Mouse (Mus musculus) heart, adult 10 weeks (tissue): ENCODE data around the gene Hcfc1. TPM values are rescaled to one million over a fixed set of nuclear protein-coding genes. Genes with fewer than 3 reads are reported as not detected.

Experiments used
- polyA plus RNA-seq: library from polyadenylated mRNA; stranded (reverse); fragments of 350-450 nt; fragmentation: Illumina TruSeq; extraction: RNeasy Lipid Tissue Mini Kit (QIAGEN cat#74804); gene quantifications from one replicate; pipeline ENCODE4 v1.2.3, GENCODE M21; 2014; ENCODE audit warnings: low read depth, low replicate concordance

Hcfc1 gene
- 32.9 TPM for polyA plus RNA-seq

DNA sequence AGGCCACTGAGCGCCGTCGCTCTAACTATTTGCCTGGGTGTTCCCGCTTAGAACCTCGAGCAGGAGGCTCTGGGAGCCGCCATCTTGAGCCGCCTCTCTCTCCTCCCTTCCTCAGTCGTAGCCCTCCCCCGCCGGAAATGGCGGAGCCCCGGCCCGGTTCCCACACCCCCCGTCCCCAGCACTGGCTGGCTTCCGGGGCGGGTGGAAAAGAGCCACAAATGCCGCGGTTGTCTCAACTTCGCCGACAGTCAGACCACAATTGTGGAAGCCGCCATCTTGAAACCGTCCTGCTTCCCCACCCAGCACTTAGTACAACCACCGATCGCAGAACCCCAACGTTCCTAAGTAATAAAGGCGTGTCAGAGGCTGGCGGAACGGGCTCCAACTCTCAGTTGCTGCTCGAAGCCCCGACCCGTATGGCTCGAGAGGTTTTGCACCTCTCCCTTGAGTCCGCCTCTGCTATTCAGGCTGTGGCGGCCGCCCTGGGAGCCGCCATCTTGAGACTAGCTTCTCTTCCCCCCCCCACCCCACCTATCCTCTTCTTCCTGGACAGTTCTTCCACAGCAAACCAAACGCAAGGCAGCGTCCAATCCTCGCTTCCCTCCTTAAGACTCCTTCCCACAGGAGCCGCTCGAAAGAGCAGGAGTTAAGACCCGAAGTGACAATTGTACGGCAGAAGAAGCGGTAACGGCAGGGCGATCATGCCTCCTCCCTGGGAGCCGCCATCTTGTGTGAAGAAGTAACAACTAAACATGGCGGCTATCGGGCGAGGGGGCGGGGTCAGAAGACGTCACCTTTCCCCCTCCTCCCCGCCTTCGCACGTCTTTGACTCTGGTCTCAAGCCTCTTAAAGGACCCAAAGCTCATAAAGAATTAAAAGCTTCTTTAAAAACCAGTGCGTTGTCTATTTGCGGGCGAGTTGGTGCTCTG lies at the start of gene Hcfc1:
Hcfc1 (minus strand) TSS at position 110 of the 929 bp plus-strand sequence.

DNA sequence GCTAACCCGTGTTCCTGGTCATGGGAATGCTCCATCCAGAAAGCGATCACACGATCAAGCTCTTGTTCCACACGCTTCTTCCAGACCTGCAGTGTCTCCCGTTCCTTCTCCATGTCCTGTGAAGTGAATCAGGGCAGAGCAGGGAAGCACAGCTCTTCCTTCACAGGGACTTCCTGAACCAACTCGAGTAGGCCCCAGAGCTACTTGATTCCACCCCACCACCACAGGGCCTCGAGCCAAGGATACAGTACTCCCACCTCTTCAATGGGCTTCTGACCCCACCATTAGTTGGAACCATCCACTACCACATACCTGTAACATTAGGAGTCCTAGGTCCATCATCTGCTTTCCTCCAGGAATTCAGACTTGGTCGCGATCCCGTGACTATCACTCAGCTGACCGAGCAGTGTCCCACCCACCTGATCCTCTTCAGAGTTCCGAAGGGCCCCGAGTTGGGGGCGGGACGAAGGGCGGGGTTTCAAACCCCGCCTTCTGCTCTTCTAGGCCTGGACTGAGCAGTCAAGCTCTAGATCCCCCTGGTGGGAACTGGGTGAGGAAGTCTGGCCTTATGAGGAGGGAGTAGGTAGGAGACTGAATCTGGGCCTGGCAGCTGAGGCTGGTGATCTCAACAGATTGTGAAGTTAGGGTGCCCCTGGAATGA lies 35.6 kb downstream of the Hcfc1 start, which contains the start of gene Renbp:
Renbp (minus strand) TSS at position 449 of the 661 bp plus-strand sequence.

DNA sequence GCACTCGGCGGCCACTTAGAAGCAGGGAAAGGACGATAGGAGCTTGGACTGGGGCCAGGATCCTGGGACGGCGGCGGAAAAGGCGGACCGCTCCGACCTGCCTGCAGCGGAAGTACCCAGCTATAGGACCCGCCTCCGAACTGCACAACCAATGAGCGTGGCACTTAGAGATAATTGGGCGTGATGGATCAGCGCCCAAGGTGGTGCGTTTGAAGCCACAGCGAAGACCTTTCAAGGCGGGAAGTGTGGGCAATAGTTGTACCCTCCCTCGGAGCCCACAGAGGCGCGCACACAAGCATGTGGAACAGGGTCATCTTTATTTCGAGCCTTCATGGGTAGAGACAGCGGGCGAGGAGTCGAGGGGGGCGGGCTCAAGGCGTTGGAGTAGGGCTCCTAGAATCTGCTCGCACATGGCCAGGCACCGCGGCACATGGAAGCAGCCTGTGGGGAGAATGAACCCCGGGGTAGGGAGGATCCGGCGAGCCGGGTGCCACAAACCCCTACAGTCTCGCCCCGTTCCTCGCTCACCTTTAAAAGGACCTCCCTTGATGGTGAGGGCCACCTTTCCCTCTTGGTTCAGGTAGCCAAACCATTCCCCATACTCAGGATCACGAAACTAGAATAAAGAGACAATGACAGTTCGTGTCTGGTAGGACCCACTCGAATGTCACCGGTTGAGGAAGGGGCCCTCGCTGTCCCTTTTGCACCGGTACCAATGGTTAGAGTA lies 44.2 kb downstream of the Hcfc1 start, which contains the start of the genes Arhgap4 and Naa10:
Arhgap4 (minus strand) TSS at position 48 of the 727 bp plus-strand sequence.
Naa10 (minus strand) TSS at position 122 of the 727 bp plus-strand sequence.

DNA sequence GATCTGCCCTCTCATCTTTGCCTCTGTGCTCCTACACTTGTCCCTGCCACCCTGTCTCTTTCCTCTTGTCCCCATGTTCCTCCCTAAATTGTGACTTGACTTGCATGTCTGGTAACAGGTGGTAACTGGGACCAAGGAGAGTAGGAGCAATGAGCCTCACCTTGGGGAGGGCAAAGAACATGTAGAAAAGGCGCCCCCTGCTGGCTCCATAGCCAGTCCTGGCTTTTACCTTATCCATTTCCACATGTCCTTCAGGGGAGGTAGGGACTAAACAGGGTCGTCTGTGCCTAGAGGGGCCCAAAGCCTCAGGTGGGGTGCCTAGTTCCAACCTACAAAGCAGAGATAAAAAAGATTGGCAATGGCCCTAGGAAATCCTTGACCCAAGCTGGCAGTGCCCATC lies 70.4 kb downstream of the Hcfc1 start, which contains the start of gene L1cam:
L1cam (minus strand) TSS at position 387 of the 400 bp plus-strand sequence.

Other genes starting within 250 kb of the Hcfc1 start
- 23.0 TPM for gene Abcd1, start 249.8 kb downstream of the Hcfc1 start, polyA plus RNA-seq
- gene Plxnb3, start 209.3 kb downstream of the Hcfc1 start, polyA plus RNA-seq = 3.2 TPM
- gene Srpk3, start 192.0 kb downstream of the Hcfc1 start, polyA plus RNA-seq = 40.2 TPM
- 838 TPM for gene Idh3g, start 179.5 kb downstream of the Hcfc1 start, polyA plus RNA-seq
- gene Ssr4, start 179.3 kb downstream of the Hcfc1 start, polyA plus RNA-seq = 99.4 TPM
- gene Pdzd4, start 141.4 kb downstream of the Hcfc1 start, polyA plus RNA-seq = 1.2 TPM
- not detected for gene Avpr2, start 74.3 kb downstream of the Hcfc1 start, polyA plus RNA-seq
- 2.0 TPM for gene L1cam, start 70.3 kb downstream of the Hcfc1 start, polyA plus RNA-seq
- gene Arhgap4, start 44.5 kb downstream of the Hcfc1 start, polyA plus RNA-seq = 1.8 TPM
- 66.2 TPM for gene Naa10, start 44.4 kb downstream of the Hcfc1 start, polyA plus RNA-seq
- gene Renbp, start 35.5 kb downstream of the Hcfc1 start, polyA plus RNA-seq = 5.6 TPM
- gene Irak1, start 57.6 kb upstream of the Hcfc1 start, polyA plus RNA-seq = 71.6 TPM
- gene Opn1mw, start 161.1 kb upstream of the Hcfc1 start, polyA plus RNA-seq = not detected
- 20.1 TPM for gene Mecp2, start 169.0 kb upstream of the Hcfc1 start, polyA plus RNA-seq
- gene Tex28, start 201.5 kb upstream of the Hcfc1 start, polyA plus RNA-seq = not detected
- gene Tktl1, start 210.9 kb upstream of the Hcfc1 start, polyA plus RNA-seq = not detected